Mouse (Mus musculus): ENCODE data around the gene Nr1h5.
A peak's percentile ranks its signal among the peaks of the same experiment; 100 is the strongest.

The Nr1h5 gene

DNA sequence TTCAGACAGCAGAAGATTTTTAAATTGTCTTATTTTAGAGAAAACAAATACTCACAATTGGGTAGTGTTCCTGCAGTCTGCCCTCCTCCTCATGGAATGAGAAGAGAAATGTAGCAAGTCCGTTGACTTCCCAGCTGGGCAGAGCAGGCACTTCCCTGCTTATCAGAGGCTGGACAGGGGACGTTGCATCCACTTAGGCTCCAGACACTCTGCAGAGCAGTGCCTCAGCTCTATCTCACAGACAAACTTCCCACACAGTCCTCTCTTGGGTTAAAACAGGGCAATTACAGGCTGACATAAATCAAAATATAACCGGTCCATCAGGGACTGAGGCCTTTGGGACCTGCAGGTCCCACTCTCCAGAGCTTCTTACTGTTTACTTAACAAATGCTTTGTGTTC lies at the start of gene Nr1h5:
Gene Nr1h5, minus strand, starts transcription at position 101 of the 400 bp plus-strand sequence.
- no peak for DNase-seq (ENCODE audit: low read depth in 1 of 2, low spot score in 2 of 2)

- DNase-seq (ENCODE audit: low read depth in 1 of 2, low spot score in 2 of 2) = no peak
These were observed 37.7 kb upstream of the Nr1h5 start for GRCm38 (mm10) chr3:103001595-103001994.

GRCm38 (mm10) chr3:102997591-102997990 lies 33.7 kb upstream of the Nr1h5 start:
- DNase-seq (ENCODE audit: low read depth in 1 of 2, low spot score in 2 of 2) = no peak

- no peak for DNase-seq (ENCODE audit: low read depth in 1 of 2, low spot score in 2 of 2)
These were observed 33.1 kb upstream of the Nr1h5 start for GRCm38 (mm10) chr3:102997036-102997435.

- peak; percentile 90 to 94 for DNase-seq (ENCODE audit: low read depth in 1 of 2, low spot score in 2 of 2)
These were observed 31.8 kb upstream of the Nr1h5 start, which contains the start of gene Sike1 for GRCm38 (mm10) chr3:102995605-102996321. TSS of gene Sike1 (plus strand) at chr3:102995708.

GRCm38 (mm10) chr3:102995233-102995604 lies 31.3 kb upstream of the Nr1h5 start:
- no peak for DNase-seq (ENCODE audit: low read depth in 1 of 2, low spot score in 2 of 2)

- DNase-seq (ENCODE audit: low read depth in 1 of 2, low spot score in 2 of 2) = no peak
These were observed 29.0 kb upstream of the Nr1h5 start for GRCm38 (mm10) chr3:102992936-102993335.

- no peak for DNase-seq (ENCODE audit: low read depth in 1 of 2, low spot score in 2 of 2)
These were observed 27.1 kb upstream of the Nr1h5 start for GRCm38 (mm10) chr3:102991041-102991440.

DNA sequence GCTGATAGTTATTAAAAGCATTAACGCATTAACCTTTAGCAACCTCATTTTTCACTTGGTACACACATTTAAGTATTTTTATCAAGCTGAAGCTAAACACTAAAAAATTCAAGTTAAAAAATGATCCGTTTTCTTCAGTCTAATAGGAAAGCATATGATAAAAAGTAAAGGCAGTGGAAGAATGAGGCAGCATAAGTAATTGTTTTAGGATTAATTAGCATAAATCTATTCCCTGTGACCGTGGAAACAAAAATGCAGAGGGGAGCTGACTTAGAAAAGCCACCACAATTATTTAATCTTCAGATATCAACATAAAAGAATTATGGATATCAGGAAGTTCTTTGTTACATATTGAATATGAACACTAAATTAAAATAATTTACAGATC lies 16.4 kb upstream of the Nr1h5 start:
- DNase-seq (ENCODE audit: low read depth in 1 of 2, low spot score in 2 of 2) = no peak

DNA sequence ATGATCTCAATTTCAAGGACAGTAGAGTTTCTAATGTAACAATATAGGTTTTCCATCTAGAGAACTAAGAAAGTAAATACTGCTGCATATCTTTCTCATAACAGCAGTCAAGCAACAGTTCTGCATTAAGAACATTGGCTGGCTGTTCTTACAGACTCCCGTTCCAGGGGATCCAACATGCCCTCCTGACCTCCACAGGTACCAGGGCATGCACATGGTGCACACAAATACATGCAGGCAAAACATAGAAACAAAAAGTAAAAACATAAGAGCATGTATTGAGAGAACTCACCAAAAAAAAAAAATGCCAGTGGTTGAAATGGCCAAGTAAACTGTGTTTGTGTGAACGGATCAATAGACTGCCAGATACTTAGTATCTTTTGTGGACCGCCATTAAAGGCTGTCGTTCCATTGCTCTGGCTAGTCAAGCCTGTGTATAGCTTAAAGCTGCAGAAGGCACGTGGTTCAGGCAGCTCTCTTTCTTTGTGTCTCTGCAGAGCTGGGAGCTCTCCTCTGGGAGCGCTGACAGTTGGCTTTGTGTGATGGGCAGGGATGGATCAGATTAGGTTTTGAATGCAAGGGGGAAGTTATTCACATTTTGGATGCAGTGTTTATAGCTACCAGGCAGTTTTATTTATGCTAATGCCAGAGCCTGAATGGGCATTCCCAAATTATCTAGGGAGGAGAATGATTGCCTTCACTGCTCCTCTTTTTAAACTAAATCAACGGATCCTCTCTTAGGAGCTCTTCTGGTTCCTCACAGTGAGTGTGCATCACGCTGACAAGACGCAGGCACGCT lies 15.8 kb upstream of the Nr1h5 start:
- DNase-seq (ENCODE audit: low read depth in 1 of 2, low spot score in 2 of 2) = no peak

DNA sequence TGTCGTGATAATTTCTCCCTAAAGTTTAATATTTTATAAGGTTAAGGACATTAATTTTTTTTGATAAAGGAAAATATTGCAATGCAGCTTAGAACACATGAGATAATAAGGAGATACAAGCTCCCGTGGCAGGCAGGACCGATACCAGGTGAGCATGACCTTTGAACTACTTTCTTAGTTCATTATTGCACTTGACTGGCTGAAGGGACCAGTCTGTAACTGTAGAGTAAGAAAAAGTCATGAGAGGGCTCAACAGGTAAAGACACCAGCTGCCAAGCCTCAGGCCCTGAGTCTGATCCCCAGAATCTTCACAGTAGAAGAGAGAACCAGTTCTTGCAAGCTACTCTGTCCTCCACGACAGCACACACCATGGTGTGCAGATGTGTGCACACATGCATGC lies 13.0 kb upstream of the Nr1h5 start:
- DNase-seq (ENCODE audit: low read depth in 1 of 2, low spot score in 2 of 2) = no peak

- DNase-seq (ENCODE audit: low read depth in 1 of 2, low spot score in 2 of 2) = no peak
These were observed 6.6 kb upstream of the Nr1h5 start for GRCm38 (mm10) chr3:102970508-102970907.

DNA sequence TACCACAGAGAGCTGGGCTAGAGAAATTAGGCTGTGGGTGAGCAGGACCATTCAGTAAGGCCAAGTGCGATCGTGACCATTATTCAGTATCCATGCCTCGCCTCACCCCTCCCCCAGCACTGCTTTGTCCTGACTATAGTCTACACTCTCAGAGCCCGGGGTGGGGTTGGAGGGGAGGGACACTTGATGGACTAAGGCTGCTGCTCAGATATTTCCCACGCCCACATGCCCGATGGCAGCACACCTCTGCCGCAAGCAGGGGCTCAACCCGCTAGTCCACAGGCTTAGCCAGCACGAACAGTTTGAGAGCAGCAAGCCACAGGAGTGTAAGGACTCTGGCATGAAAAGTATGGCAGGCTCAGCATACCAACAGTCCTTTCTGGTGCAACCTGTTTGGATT lies 6.1 kb upstream of the Nr1h5 start:
- no peak for DNase-seq (ENCODE audit: low read depth in 1 of 2, low spot score in 2 of 2)

DNA sequence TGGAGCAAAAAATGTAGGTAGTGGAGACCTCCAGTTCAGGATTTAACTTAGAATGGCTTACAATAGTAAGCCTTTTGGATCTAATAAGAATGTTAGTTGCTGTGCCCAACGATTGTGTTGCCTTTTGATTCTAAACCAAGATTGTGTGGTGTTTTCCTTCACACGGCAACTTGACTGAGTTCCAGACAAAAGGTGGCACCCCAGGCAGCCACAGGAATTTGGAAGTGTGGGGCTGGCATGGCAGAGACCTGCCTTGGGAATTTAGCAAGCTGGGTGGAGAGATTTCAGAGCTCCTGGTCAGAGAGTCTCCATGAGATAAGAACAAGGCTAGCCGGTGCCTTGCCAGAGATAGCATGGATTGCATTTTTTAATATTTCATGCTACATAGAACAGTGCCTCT lies 8.3 kb downstream of the Nr1h5 start:
- DNase-seq (ENCODE audit: low read depth in 1 of 2, low spot score in 2 of 2) = no peak

DNA sequence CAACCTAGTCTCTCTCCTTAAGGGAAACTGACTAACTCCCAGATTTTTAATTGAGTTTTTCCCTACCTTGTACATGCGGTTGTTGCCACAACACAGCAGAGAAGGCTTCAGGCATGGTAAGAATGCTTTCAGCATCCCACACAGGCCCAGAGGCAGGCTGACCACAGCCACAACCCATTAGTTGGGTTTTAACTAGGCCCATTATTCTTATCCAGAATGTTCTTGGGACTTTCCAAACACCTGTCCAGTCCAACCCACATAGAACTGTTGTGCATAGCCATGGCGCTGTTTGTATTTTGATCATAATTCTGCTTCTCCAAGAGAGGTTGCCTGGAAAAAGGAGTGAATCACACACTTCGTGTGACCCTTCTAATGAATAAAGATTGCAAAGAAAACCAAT lies 8.8 kb downstream of the Nr1h5 start:
- DNase-seq (ENCODE audit: low read depth in 1 of 2, low spot score in 2 of 2) = no peak

DNA sequence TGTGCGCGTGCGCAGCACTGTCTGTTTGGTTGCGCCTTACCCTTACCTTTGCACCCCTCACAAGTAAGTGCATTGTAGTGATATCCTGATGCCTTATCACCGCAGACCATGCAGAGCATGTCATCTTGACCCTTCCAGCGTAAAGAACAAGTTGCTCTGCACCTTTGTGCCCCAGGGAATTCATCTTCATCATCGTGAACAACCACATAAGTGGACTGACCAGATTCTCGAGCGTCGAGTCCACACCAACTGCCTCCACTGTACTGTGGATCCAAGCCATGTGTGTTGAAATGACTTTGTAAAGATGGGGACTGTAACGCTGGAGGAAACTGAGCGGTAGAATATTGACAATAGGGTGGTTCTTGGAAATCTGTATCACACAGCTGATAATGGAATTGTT lies 9.5 kb downstream of the Nr1h5 start:
- DNase-seq (ENCODE audit: low read depth in 1 of 2, low spot score in 2 of 2) = no peak

GRCm38 (mm10) chr3:102946861-102947260 lies 17.1 kb downstream of the Nr1h5 start:
- DNase-seq (ENCODE audit: low read depth in 1 of 2, low spot score in 2 of 2) = no peak

DNA sequence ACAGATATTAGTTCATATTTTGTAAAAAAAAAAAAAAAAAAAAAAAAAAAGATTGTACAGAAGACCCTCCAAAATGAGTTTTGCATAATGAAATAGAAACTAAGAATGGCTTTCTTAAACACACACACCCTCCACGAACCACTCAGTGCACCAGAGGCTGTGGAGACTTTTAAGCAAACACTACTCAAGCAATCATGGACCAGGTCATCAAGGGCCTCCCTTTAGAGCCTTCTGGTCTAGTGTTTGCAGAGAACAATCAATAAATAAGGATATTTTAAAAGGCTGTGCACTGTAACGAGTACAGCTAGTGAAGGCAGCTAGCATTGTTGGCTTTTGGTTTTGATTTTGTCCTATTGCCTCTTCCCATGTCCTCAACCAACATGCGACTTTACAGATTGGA lies 17.6 kb downstream of the Nr1h5 start:
- no peak for DNase-seq (ENCODE audit: low read depth in 1 of 2, low spot score in 2 of 2)

DNA sequence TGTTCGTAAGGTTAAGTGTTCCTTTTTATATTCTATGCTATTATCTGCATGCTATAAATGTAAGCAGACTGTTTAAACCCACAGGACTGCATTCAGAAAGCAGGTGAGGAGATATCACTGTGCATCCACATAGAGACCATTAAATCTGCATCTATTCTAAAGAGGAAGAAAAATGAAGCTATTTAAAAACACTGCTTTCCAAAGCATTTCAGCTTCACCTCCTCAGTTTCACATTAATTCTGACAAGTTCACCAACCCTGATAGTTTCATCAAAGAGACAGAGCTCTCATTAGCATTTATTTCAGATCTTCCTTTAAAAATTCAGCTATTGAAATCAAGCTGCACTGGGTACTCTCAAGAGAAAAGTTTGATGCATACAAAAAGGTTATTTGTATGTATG lies 25.8 kb downstream of the Nr1h5 start:
- DNase-seq (ENCODE audit: low read depth in 1 of 2, low spot score in 2 of 2) = no peak

GRCm38 (mm10) chr3:102935451-102936354 lies 28.2 kb downstream of the Nr1h5 start, which contains the start of gene Sycp1:
TSS of gene Sycp1 (minus strand) at chr3:102936100.
- DNase-seq (ENCODE audit: low read depth in 1 of 2, low spot score in 2 of 2) = no peak

DNA sequence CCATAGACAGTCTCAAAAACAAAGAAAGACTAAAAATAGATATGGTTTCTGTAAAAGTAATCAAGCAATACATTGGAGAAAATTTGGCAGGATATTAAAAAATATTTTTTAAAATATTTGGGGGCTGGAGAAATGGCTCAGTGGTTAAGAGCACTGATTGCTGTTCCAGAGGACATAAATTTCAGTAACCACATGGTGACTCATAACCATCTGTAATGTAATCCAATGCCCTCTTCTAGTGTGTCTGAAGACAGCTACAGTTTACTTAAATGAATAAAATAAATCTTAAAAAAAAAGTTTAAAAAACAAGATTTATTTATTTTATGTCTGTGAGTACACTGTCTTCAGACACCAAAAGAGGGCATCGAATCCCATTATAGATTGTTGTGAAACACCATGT lies 64.8 kb downstream of the Nr1h5 start:
- no peak for DNase-seq (ENCODE audit: low read depth in 1 of 2, low spot score in 2 of 2)

Measured in monocyte, adult 2 months (primary cell).